Comparison of ENCODE assay signal across 22 mouse cellular contexts in genomic region chr14:27349120-27349519, GRCm38 (mm10).
A peak's percentile ranks its signal among the peaks of the same experiment; 100 is the strongest.
DNase-seq lines count a peak whose midpoint lies in the region; ATAC-seq and TF ChIP-seq lines count a peak whose summit lies in the region.
"Had no signal": no experiment of that assay in that cellular context is flagged by ENCODE, and none has a peak within 500 bp of the region (broad histone marks: within the 10 kb centered on the region; RNA-seq: fewer than 3 reads in every experiment).

No protein-coding gene starts in this region.

- no peak for DNase-seq in heart, postnatal 36 days
- DNase-seq in liver, postnatal 0 days, result no peak
- DNase-seq in liver, embryonic 11.5 days (ENCODE audit: low spot score), result no peak
- no peak for DNase-seq in gastrocnemius, adult 18-20 months (ENCODE audit: low spot score)
- DNase-seq: adrenal gland, postnatal 14 days; cerebellum, adult 18-20 months; cerebellum, postnatal 25 days; gastrocnemius, postnatal 10 days; left cerebral cortex, postnatal 4 days; lung, adult 18-20 months; lung, postnatal 36 days had no signal

- TF ChIP-seq CTCF in liver, postnatal 0 days (IDR thresholded peaks at IDR 0.05; ENCODE audit: low read depth), result no peak
- no peak for TF ChIP-seq CTCF in olfactory bulb, adult 2 months (IDR thresholded peaks at IDR 0.05; ENCODE audit: insufficient read depth, low read depth, low read length)

- no peak for TF ChIP-seq EP300 in liver, postnatal 0 days (IDR thresholded peaks at IDR 0.05; ENCODE audit: low read depth)

- peak overlapping the region; percentile 87 for H3K27ac ChIP-seq in heart, embryonic 12.5 days (ENCODE audit: poor library complexity, severe bottlenecking)
- H3K27ac ChIP-seq in liver, postnatal 0 days (ENCODE audit: low read depth), result peak overlapping the region; percentile 80
- H3K27ac ChIP-seq in liver, embryonic 11.5 days (ENCODE audit: low read depth, low read length), result no peak overlapping the region
- H3K27ac ChIP-seq in brown adipose tissue, adult 24 weeks (replicated peaks; ENCODE audit: low read depth, low read length), result peak overlapping the region; percentile 89
- peak overlapping the region; percentile 45; the same call in 1 of the 2 replicates for H3K27ac ChIP-seq in olfactory bulb, adult 2 months (ENCODE audit: insufficient read depth, low read depth, low read length)
- H3K27ac ChIP-seq: embryonic facial prominence, embryonic 15.5 days; midbrain, embryonic 15.5 days had no signal

- intact Hi-C loops in heart, postnatal 36 days (cut with DNase I), result no loop called here

- H3K4me1 ChIP-seq in heart, embryonic 12.5 days (replicated peaks), result peaks cover 63% of the 10 kb centered on the region
- peaks cover 85% of the 10 kb centered on the region for H3K4me1 ChIP-seq in liver, postnatal 0 days (ENCODE audit: insufficient read depth)
- peaks cover 31% of the 10 kb centered on the region for H3K4me1 ChIP-seq in liver, embryonic 11.5 days (replicated peaks; ENCODE audit: control insufficient read depth, insufficient read depth, low read length)
- peaks cover 65% of the 10 kb centered on the region for H3K4me1 ChIP-seq in brown adipose tissue, adult 24 weeks (ENCODE audit: control insufficient read depth, insufficient read depth, insufficient read length, low read length)
- peaks cover 12% of the 10 kb centered on the region for H3K4me1 ChIP-seq in olfactory bulb, adult 2 months (ENCODE audit: control insufficient read depth, insufficient read depth, low read length)
- H3K4me1 ChIP-seq: midbrain, embryonic 15.5 days had no signal

- ATAC-seq in heart, embryonic 12.5 days (ENCODE audit: insufficient number of reproducible peaks, low FRiP score), result no peak
- no peak for ATAC-seq in liver, postnatal 0 days
- no peak for ATAC-seq in liver, embryonic 11.5 days (replicated peaks; ENCODE audit: low FRiP score)
- ATAC-seq: activated CD4-positive, CD25-positive, alpha-beta regulatory T cell, adult 4 months; forebrain, embryonic 16.5 days; hindbrain, embryonic 16.5 days; midbrain, embryonic 15.5 days had no signal

- H3K27me3 ChIP-seq in heart, embryonic 12.5 days (replicated peaks), result no peaks in the 10 kb centered on the region
- H3K27me3 ChIP-seq in liver, postnatal 0 days (ENCODE audit: insufficient read depth, low read length), result no peaks in the 10 kb centered on the region
- no peaks in the 10 kb centered on the region for H3K27me3 ChIP-seq in liver, embryonic 11.5 days (replicated peaks; ENCODE audit: control insufficient read depth, insufficient read depth, low read length)
- H3K27me3 ChIP-seq: embryonic facial prominence, embryonic 15.5 days; midbrain, embryonic 15.5 days had no signal

- WGBS in heart, embryonic 12.5 days, result 45% methylated on average over 3 of the region's 3 CpGs
- 71% methylated on average over 3 of the region's 3 CpGs for WGBS in liver, postnatal 0 days (ENCODE audit: insufficient replicate concordance)
- 82% methylated on average over 3 of the region's 3 CpGs for WGBS in liver, embryonic 11.5 days
- WGBS in olfactory bulb, adult 2 months, result 50% methylated on average over 3 of the region's 3 CpGs

- no peak overlapping the region for H3K4me2 ChIP-seq in heart, embryonic 12.5 days
- H3K4me2 ChIP-seq in liver, postnatal 0 days (ENCODE audit: low read depth, low read length), result peak overlapping the region; percentile 62; the same call in 1 of the 2 replicates
- H3K4me2 ChIP-seq in liver, embryonic 11.5 days, result no peak overlapping the region
- H3K4me2 ChIP-seq: embryonic facial prominence, embryonic 15.5 days; kidney, embryonic 15.5 days; midbrain, embryonic 15.5 days had no signal

- no peak for TF ChIP-seq POLR2A in olfactory bulb, adult 2 months (IDR thresholded peaks at IDR 0.05; ENCODE audit: insufficient read depth, low read depth, low read length)

- no peak overlapping the region for H3K9ac ChIP-seq in heart, embryonic 12.5 days
- no peak overlapping the region for H3K9ac ChIP-seq in liver, postnatal 0 days (replicated peaks)
- H3K9ac ChIP-seq in liver, embryonic 11.5 days (ENCODE audit: low read depth, low read length), result no peak overlapping the region
- H3K9ac ChIP-seq: embryonic facial prominence, embryonic 15.5 days; kidney, embryonic 15.5 days; midbrain, embryonic 15.5 days had no signal

- H3K4me3 ChIP-seq in heart, embryonic 12.5 days, result no peak overlapping the region
- no peak overlapping the region for H3K4me3 ChIP-seq in liver, postnatal 0 days (ENCODE audit: low read depth, low read length)
- no peak overlapping the region for H3K4me3 ChIP-seq in liver, embryonic 11.5 days (ENCODE audit: low read depth, low read length)
- H3K4me3 ChIP-seq in brown adipose tissue, adult 24 weeks (ENCODE audit: insufficient read depth, low read depth, low read length), result no peak overlapping the region
- H3K4me3 ChIP-seq in olfactory bulb, adult 2 months (ENCODE audit: insufficient read depth, low read depth, low read length), result no peak overlapping the region
- H3K4me3 ChIP-seq: embryonic facial prominence, embryonic 15.5 days; kidney, embryonic 15.5 days; midbrain, embryonic 15.5 days; myocyte had no signal

- no peaks in the 10 kb centered on the region; the same call in 1 of the 2 replicates for H3K36me3 ChIP-seq in heart, embryonic 12.5 days
- H3K36me3 ChIP-seq in liver, postnatal 0 days (replicated peaks; ENCODE audit: insufficient read depth, low read length), result no peaks in the 10 kb centered on the region
- H3K36me3 ChIP-seq in liver, embryonic 11.5 days (ENCODE audit: control insufficient read depth, insufficient read depth, low read length), result no peaks in the 10 kb centered on the region
- H3K36me3 ChIP-seq: embryonic facial prominence, embryonic 15.5 days; kidney, embryonic 15.5 days; midbrain, embryonic 15.5 days had no signal

- 0 out of 2 replicates have a peak, but pooled peaks cover 3% of the 10 kb centered on the region for H3K9me3 ChIP-seq in heart, embryonic 12.5 days (replicated peaks)
- H3K9me3 ChIP-seq in liver, postnatal 0 days (ENCODE audit: low read length), result no peaks in the 10 kb centered on the region
- H3K9me3 ChIP-seq in liver, embryonic 11.5 days (ENCODE audit: control insufficient read depth, low read length), result no peaks in the 10 kb centered on the region
- H3K9me3 ChIP-seq: embryonic facial prominence, embryonic 15.5 days; G1E; kidney, embryonic 15.5 days; midbrain, embryonic 15.5 days had no signal
